Mouse (Mus musculus): ENCODE measurements around the gene Ifnab. TPM values are rescaled to one million over a fixed set of nuclear protein-coding genes. Genes with fewer than 3 reads are reported as not detected.

Gene Ifnab
- not detected in 2 replicates for polyA plus RNA-seq (2015; fragmentation: Nextera tagmentation; extraction: Ambion mirVana)

DNA sequence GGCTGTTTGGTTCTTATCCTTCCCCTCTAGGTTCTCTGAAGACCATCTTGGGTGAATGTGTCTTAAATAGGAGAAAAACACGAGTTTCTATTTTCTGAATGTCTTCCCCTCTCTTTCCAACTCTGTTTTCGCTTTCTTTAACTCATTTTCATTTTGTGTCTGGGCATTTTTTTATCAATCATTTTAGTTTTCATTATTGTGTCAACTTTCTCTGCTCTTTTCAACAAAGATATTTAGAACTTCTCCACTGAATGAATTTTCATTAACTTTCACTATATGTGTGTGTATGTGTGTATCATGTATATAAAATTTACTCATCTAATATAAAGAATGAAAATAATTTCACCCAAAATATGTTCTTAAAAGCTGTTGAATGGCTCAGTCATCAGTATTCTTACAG, at the start of gene Ifnab:
TSS of gene Ifnab (minus strand) at position 101 of the 400 bp plus-strand sequence.
- Histone ChIP-seq H3K27me3 (replicated peaks) (no peaks in the 10 kb centered on the region), H3K4me1 (no peaks in the 10 kb centered on the region), H3K36me3 (no peaks in the 10 kb centered on the region), H3K4me3 (replicated peaks) (no peak within 1 kb of the TSS), H3K4me2 (no peak within 1 kb of the TSS), H3K27ac (no peak within 1 kb of the TSS), H3K9me3 (no peaks in the 10 kb centered on the region), H3K9ac (no peak within 1 kb of the TSS)
- no peak for ATAC-seq (ENCODE audit: insufficient read depth, low FRiP score, low read depth)
- WGBS = 62% methylated on average over 2 of the region's 2 CpGs

DNA sequence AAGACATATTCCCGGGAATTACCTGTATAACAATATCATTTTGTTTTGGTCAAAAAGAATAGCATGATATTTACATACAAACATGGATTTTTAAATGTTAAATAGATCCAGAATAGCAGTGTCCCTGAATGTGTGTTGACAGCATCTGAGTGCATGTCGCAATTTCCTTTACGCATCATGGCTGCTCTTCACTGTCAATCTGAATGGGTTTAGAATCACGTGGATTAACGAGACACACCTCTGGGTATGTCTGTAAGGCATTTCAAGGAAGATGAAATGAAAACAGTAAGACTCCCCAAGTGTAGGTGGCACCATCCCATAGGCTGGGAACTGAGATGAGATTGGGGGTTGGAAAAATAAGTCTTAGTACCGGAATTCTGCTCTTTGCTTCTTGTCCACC, 47.9 kb upstream of the Ifnab start:
- H3K9ac ChIP-seq = no peak overlapping the region
- no peak overlapping the region for H3K27ac ChIP-seq
- WGBS = 84% methylated on average over 6 of the region's 6 CpGs
- H3K4me1 ChIP-seq = 0 out of 2 replicates have a peak, but pooled peaks cover 4% of the 10 kb centered on the region
- H3K4me3 ChIP-seq (replicated peaks) = no peak overlapping the region
- no peak overlapping the region for H3K4me2 ChIP-seq
- H3K27me3 ChIP-seq (replicated peaks) = no peaks in the 10 kb centered on the region
- no peak for ATAC-seq (ENCODE audit: insufficient read depth, low FRiP score, low read depth)
- no peaks in the 10 kb centered on the region for H3K36me3 ChIP-seq
- no peaks in the 10 kb centered on the region for H3K9me3 ChIP-seq

DNA sequence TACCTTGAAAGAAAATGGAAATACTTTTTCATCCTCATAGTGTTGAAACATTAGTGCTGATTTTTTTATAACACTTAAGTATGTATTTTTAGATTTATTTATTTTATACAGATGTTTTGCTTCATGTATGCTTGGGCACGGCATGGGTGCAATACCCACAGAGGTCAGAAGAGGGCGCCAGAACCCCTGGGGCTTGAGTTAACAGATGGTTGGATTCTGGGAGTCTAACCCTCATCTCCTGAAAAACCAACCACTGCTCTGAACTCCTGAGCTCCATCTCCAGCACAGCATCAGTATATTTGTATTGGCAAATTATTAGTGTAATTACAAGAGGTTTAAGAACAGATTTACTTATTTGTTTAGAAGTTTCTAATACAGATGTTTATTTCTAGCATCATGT, 47.3 kb upstream of the Ifnab start:
- 6% methylated on average over 2 of the region's 2 CpGs for WGBS
- no peak for ATAC-seq (ENCODE audit: insufficient read depth, low FRiP score, low read depth)

DNA sequence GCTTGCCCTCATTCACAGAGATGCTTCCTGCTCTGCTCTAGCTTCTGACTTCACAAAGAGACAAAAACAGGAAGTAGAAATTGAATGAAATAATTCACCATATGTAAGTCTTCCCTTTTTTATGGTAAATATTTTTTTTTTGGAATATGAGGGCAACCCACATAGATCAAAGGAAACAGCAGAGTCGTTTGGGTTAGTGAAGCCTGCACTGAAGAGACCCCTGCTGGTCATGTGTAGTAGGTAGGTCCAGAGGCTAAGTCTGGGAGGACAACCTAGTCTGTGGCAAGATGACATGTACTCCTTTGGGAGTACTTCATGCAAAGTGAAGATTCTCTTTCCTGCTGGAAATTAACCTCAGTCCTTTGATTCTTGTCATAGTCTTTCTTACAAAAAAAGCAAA, 36.2 kb upstream of the Ifnab start:
- Histone ChIP-seq H3K27me3 (replicated peaks) (no peaks in the 10 kb centered on the region), H3K4me3 (replicated peaks) (no peak overlapping the region), H3K27ac (no peak overlapping the region), H3K36me3 (no peaks in the 10 kb centered on the region), H3K4me2 (no peak overlapping the region), H3K9me3 (no peaks in the 10 kb centered on the region), H3K4me1 (no peaks in the 10 kb centered on the region), H3K9ac (no peak overlapping the region)
- no peak for ATAC-seq (ENCODE audit: insufficient read depth, low FRiP score, low read depth)
- 0% methylated on average over 1 of the region's 1 CpGs for WGBS

More for the DNA sequence above, 47.3 kb upstream of the Ifnab start:
- Histone ChIP-seq H3K4me1 (0 out of 2 replicates have a peak, but pooled peaks cover 4% of the 10 kb centered on the region), H3K9ac (no peak overlapping the region), H3K36me3 (no peaks in the 10 kb centered on the region), H3K27me3 (replicated peaks) (no peaks in the 10 kb centered on the region), H3K9me3 (no peaks in the 10 kb centered on the region), H3K4me3 (replicated peaks) (no peak overlapping the region), H3K4me2 (no peak overlapping the region), H3K27ac (no peak overlapping the region)

DNA sequence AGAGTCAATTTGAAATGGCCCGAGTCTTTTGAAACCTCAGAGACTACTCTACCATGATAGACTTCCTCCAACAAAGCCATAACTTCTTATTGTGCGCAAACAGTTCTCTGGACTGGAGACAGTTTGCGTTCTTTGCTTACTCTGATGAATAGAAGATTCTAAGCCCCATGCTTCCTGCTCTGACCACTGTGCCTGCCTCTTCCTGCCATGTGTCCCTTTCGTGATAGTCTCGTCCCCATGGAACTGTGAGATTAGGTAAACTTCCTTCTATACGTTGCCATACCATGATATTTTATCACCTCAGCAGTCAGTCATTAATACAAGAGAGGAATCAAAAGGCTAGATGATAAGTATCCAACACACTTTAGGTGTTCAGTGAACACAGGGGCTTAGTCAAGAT, 35.6 kb upstream of the Ifnab start:
- ATAC-seq (ENCODE audit: insufficient read depth, low FRiP score, low read depth) = no peak
- H3K27me3 ChIP-seq (replicated peaks) = no peaks in the 10 kb centered on the region
- no peak overlapping the region for H3K4me2 ChIP-seq
- H3K27ac ChIP-seq = no peak overlapping the region
- no peaks in the 10 kb centered on the region for H3K9me3 ChIP-seq
- 73% methylated on average over 6 of the region's 6 CpGs for WGBS
- no peak overlapping the region for H3K4me3 ChIP-seq (replicated peaks)
- H3K4me1 ChIP-seq = no peaks in the 10 kb centered on the region
- no peak overlapping the region for H3K9ac ChIP-seq
- no peaks in the 10 kb centered on the region for H3K36me3 ChIP-seq

DNA sequence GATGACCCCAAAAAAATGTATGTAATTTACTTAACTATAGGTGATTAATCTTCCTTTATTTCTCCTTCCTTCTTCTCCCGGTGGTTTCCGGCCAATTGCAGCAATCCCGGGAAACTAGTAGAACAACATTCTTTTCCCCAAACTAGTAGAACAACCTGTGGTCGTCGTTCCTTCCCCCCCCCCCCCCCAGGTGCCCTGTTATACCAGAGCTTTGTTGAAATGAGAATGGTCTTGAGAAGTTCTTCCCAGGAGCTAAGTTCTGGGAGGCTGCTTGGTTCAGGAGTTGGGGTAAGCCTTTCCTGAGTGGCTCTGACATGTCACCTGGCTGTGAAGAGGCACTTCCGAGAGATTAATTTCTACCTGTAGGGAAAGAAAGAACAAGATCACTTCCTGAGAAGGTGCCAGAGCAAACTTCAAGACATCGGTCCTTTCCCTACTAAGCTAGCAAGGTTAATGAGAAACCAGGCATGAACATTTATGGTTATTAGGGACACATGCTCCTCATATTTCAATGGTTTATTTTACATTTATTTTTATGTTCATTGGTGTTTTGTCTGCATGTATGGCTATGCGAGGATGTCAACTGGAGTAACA, 32.4 kb upstream of the Ifnab start:
- Histone ChIP-seq H3K9me3 (no peaks in the 10 kb centered on the region), H3K27ac (peak overlapping the region; percentile 69; the same call in 1 of the 2 replicates), H3K4me3 (replicated peaks) (no peak overlapping the region), H3K27me3 (replicated peaks) (no peaks in the 10 kb centered on the region), H3K36me3 (no peaks in the 10 kb centered on the region), H3K9ac (no peak overlapping the region), H3K4me2 (no peak overlapping the region), H3K4me1 (peaks cover 15% of the 10 kb centered on the region)
- no peak for ATAC-seq (ENCODE audit: insufficient read depth, low FRiP score, low read depth)
- 51% methylated on average over 8 of the region's 8 CpGs for WGBS

DNA sequence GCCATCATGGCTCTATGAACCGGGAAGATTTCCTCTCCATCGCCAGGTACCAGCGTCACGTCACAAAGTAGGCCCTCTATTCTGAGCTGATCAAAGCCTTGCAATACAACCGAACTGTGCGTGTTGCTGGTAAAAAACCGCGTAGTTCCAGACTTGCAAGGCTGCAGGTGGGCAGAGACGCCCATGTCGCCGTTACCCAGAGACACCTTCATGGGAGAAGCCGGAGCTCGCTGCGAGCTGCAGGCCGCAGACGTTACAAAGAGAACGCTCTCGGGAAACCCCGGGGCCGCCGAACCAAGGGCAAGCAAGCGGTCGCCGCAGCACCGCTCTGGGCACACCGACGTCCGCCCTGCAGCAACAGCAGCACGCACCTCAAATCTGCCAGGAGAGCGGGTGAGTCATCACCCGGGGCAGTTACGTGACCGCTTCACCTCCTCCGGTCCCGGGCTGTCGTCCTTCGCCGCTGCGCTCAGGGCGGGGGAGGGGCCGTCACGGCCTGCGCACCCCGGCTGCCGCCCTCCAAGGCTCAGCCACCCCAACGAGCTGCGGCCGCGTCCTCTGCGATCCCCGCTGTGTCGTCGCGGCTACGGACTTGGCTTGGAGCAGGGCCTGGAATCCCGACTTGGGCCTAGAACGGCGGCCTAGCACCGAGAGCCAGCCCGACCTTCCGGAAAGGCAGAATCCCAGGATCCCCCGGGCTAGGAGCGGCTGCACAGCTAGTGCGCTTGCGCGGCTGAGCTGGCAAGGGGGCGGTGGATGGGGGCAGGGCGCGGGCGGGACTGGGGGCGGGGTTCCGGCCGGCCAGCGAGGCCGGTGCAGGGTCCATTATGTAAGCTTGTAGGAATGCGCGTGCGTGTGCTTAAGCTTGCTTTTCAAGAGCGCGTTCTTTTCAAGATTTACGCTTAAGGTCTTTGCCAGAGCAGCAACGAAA, 30.9 kb upstream of the Ifnab start, which contains the start of the genes Gm26566 and Klhl9:
TSS of gene Gm26566 (plus strand) at position 15 of the 931 bp plus-strand sequence.
TSS of gene Klhl9 (minus strand) at position 675 of the 931 bp plus-strand sequence.
- H3K27me3 ChIP-seq (replicated peaks) = no peaks in the 10 kb centered on the region
- WGBS = under 1% methylated on average over 82 of the region's 82 CpGs
- H3K4me3 ChIP-seq (replicated peaks) = peak within 1 kb of the TSS; percentile 62
- no peaks in the 10 kb centered on the region for H3K36me3 ChIP-seq
- peak; percentile 96 for ATAC-seq (ENCODE audit: insufficient read depth, low FRiP score, low read depth)
- peaks cover 18% of the 10 kb centered on the region for H3K4me1 ChIP-seq
- H3K4me2 ChIP-seq = peak within 1 kb of the TSS; percentile 57
- peak within 1 kb of the TSS; percentile 93 for H3K27ac ChIP-seq
- H3K9ac ChIP-seq = peak within 1 kb of the TSS; percentile 63
- no peaks in the 10 kb centered on the region for H3K9me3 ChIP-seq

DNA sequence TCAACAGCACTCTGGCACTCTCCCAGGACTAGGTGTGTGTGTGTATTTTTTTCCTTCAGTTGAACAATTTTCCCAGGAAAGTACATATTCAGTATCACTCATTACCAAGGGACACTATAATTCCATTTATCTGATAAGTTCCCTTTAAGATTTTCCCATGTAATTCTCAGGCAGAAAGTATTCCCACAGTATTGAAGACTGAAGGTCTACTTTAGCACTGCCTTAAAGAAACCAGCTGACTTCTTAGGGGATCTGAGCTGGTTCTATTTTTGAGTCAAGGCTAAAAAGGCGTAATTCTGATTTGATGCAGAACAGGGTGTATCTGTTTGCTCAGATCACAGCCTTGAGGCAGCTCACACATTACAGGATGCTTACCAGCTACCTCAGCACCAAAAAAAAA, 27.6 kb upstream of the Ifnab start:
- ATAC-seq (ENCODE audit: insufficient read depth, low FRiP score, low read depth) = no peak
- H3K4me1 ChIP-seq = peaks cover 21% of the 10 kb centered on the region
- 22% methylated on average over 1 of the region's 1 CpGs for WGBS
- no peaks in the 10 kb centered on the region for H3K27me3 ChIP-seq (replicated peaks)
- H3K4me3 ChIP-seq (replicated peaks) = peak overlapping the region; percentile 29
- H3K27ac ChIP-seq = 0 out of 2 replicates have a peak overlapping the region, but pooled peaks have one; percentile 13
- H3K36me3 ChIP-seq = peaks cover 9% of the 10 kb centered on the region; the same call in 1 of the 2 replicates
- peak overlapping the region; percentile 53 for H3K4me2 ChIP-seq
- H3K9ac ChIP-seq = no peak overlapping the region
- no peaks in the 10 kb centered on the region for H3K9me3 ChIP-seq

DNA sequence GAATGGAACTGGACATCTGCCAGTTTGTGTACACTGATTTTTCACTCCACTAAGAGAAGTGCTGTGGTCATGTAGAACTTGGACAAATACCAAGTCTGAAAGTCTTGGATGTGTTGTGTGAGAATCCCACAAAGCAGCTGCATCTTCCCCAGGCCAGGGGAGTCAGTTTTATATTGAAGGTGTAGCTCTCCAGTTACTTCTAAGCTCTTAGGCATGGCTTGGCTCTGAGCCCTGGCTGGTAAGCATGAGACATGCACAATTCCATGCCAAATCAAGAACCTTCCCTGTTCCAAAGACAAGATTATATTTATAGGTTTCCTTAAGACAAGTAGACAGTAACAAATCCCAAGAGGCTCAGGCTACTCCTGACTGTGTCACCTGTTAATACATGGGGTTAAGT, 23.9 kb upstream of the Ifnab start:
- no peak overlapping the region for H3K4me3 ChIP-seq (replicated peaks)
- H3K4me1 ChIP-seq = peaks cover 9% of the 10 kb centered on the region
- no peaks in the 10 kb centered on the region for H3K9me3 ChIP-seq
- no peak overlapping the region for H3K4me2 ChIP-seq
- H3K27ac ChIP-seq = no peak overlapping the region
- peaks cover 12% of the 10 kb centered on the region; the same call in 1 of the 2 replicates for H3K36me3 ChIP-seq
- no peaks in the 10 kb centered on the region for H3K27me3 ChIP-seq (replicated peaks)
- no peak for ATAC-seq (ENCODE audit: insufficient read depth, low FRiP score, low read depth)
- no peak overlapping the region for H3K9ac ChIP-seq

DNA sequence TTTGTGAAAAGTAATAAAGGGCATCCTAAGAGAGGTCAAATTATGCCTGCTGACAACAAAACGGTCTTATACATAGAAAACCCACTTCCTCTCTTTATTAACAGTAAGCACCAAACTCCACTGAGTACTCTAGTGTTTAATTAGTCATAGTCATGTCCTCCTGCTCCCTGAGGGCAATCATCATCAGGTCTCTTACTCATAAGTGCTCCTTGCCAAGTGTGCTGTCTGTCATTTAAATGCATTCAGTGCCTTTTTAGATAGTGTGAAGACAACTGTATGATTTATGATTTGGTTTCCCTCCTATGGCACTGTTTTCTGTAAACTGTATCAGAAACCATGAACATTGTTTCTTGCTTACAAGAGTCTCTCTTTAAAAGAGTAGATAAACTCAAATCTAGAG, 23.1 kb upstream of the Ifnab start:
- H3K9me3 ChIP-seq = no peaks in the 10 kb centered on the region
- H3K4me2 ChIP-seq = no peak overlapping the region
- ATAC-seq (ENCODE audit: insufficient read depth, low FRiP score, low read depth) = no peak
- H3K27ac ChIP-seq = no peak overlapping the region
- H3K4me1 ChIP-seq = peaks cover 8% of the 10 kb centered on the region
- no peak overlapping the region for H3K9ac ChIP-seq
- no peak overlapping the region for H3K4me3 ChIP-seq (replicated peaks)
- no peaks in the 10 kb centered on the region for H3K27me3 ChIP-seq (replicated peaks)
- peaks cover 12% of the 10 kb centered on the region; the same call in 1 of the 2 replicates for H3K36me3 ChIP-seq
- WGBS = 78% methylated on average over 1 of the region's 1 CpGs

DNA sequence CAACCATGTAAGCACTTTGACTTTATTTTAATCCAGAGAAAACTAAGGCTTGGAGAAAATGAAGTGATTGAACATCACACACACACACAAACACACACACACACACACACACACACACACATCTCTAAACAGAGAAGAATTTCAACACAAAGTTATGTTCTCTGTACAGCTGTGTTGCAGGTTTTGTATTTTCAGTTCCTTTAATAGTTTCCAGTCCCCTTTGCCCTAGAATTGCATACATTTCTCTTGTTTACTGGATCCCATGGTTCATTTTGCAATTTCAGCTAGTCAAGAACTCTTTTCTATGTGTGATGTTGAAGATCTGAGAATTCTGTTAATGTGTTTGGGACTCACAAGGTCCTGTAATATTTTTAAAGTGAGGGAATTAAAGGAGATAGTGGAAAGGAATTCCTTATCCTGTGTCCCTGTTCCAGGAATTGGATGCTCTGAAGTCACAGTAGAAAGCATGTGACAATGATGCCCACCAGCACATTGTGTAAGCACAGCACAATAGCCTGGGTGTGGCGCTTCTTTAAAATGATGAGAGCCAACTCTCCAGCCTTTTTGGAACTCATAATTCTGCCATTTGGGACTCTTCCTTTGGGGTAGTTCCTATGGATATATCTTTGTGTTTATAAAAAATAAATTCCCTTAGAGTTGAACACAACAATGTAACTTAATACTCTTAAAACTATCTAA, 16.1 kb upstream of the Ifnab start:
- H3K4me3 ChIP-seq (replicated peaks) = no peak overlapping the region
- no peaks in the 10 kb centered on the region for H3K9me3 ChIP-seq
- 98% methylated on average over 1 of the region's 1 CpGs for WGBS

More for the DNA sequence above, 16.1 kb upstream of the Ifnab start:
- Histone ChIP-seq H3K9ac (no peak overlapping the region), H3K4me1 (no peaks in the 10 kb centered on the region), H3K4me2 (no peak overlapping the region), H3K27ac (no peak overlapping the region), H3K27me3 (replicated peaks) (no peaks in the 10 kb centered on the region), H3K36me3 (no peaks in the 10 kb centered on the region)
- ATAC-seq (ENCODE audit: insufficient read depth, low FRiP score, low read depth) = no peak

Measured in stomach, embryonic 15.5 days (tissue).